Mouse (Mus musculus): ENCODE results near the gene Fcgbp. TPM values are rescaled to one million over a fixed set of nuclear protein-coding genes. Genes with fewer than 3 reads are reported as not detected.

The Fcgbp gene
- under 0.01 and 0.01 TPM in 2 replicates for polyA plus RNA-seq (2012; rRNA removed)

DNA sequence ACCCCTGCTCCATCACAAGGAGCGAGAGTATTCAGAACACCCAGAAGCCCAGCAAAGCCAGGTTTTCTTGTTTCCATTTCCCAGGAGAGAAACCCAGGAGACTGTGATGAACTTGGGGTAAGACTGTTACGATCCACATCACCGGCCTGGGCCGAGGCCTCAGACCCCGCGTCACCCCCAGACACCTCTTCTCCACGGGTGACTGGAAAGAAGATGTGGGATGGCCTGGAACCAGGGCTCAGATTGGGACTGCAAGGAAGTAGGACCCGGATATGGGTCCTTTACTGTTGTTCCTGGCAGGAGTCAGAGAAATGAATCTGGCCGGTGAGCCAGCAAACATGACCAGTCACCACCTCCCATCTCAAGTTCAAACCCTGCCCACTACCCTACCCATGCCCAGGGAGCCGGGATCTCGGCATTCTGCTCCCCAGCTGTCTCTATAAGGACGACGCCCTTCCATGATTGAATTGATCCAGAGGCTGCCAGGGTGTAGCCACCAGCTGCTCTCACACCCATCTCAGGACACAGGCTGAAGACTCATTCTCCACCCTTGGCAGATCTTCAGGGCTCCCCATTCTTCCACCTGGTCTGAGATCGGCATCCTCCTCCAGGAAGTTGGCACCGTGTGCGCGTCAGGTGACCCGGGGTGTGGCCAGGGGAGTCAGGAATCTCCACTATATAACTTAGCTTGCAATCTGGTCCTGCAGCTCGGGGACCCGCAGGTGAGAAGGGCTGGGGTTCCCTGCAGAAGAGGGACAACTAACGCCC lies at the start of gene Fcgbp:
TSS of gene Fcgbp (plus strand) at position 706 of the 768 bp plus-strand sequence.

DNA sequence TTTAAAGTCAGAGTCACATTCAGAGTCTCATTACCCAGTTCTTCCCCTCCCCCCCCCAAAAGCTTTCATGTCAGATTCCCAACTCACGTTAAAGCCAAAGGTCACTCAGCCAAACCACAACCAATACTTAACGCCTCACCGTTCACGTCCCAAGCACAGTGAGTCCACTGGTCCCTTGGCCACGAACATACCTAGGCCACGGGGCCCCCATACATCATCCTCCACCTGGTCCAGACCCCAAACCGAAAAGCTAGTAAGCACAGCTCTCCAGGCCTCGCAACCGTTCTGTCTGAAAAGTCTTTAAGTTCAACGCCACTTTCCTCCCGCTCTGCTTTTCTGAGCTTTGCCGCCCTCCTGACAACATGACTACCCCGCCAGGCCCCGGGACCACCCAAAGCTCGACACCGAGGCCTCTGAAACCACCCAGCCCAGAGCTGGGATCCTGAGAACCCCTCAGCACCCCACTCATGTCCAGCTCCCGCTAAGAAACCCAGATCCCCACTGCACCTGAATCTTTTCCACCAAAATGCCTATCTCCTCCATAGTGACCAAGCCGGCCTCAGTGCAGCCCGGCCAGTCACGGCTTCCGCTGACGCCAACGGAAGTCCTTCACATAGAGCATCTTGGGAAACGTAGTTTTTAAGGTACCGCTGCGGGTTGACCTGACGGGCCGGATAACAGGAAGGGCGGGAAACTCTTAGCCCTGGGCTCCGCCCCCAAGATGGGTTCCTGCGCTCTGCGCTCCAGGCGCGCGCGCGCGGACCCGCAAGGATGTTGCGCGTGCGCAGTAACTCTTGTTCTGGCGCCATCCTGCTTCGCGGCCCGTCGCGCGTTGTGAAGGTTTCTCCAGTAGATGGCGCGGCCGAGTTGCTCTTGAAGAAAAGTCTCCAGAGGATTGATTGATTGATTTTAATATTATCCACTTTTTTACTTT lies 21.3 kb upstream of the Fcgbp start, which contains the start of gene Psmc4:
TSS of gene Psmc4 (minus strand) at position 626 of the 934 bp plus-strand sequence.

DNA sequence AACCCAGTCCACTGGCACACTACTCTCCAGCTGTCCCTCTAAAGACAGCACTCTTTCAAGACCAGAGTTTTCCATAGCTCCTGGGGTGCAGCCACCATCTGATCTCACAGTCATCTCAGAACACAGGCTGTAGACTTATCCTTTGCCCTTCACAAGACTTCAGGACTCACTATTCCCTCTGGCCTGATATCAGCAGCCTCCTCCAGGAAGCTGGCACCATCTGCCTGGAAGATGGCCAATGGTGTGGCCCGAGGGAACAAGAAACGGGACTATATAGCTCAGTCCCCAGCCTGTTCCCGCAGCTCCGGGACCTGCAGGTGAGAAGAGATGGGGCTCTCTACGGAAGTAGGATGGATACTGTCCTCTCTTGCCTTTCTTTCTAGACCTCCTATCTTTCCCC lies 58.1 kb downstream of the Fcgbp start, which contains the start of gene 9530053A07Rik:
TSS of gene 9530053A07Rik (plus strand) at position 301 of the 400 bp plus-strand sequence.

DNA sequence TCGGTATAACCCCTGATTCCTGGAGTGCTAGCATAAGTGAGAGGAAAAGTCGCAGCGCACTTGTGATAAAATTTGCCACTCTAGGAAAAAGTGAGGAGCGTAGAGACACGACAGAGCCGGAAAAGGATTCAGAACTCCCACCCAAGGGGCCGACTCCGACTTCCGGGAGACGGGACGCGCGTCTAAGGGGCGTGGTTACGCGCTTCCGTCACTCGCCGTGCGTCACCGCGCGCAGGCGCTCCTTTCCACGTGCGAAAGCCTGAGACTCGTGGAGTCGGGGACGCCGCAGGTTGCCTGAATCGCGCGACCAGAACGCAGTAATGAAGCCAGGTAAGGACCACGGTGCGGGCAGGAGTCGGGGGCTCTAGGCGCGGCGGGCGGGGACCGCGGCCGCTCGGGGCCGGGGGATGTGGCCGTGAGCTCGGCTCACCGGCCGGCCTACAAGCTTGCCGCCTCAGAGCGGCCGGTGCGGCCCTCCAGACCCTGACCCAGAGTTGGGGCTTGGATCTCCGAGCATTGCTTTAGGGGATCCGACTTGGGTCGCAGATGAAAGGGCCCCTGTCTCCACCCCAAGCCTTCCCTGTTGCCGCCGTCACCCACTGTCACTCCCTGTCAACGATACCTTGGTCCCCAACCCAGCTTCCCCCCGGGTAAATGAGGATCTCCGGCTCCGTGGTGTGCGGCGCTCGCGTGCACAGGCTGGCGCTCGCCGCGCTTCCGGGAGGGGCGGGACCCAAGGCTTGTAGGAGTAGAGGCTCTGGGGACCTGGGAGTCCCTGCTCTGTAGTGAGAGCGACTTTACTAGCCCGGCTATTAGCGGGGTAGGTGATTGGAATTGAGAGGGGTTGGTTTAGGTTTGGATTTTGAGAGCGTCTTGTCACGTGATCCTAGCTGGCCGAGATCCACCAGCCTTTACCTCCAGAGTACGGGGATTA lies 98.7 kb downstream of the Fcgbp start, which contains the start of gene Fbl:
TSS of gene Fbl (plus strand) at position 222 of the 934 bp plus-strand sequence.

Other genes starting within 250 kb of the Fcgbp start
- gene Zfp59, start 232.6 kb upstream of the Fcgbp start, polyA plus RNA-seq (2012; rRNA removed), result 0.80 and 0.95 TPM in 2 replicates
- 0.67 and 0.69 TPM in 2 replicates for gene Zfp607a, start 213.7 kb upstream of the Fcgbp start, polyA plus RNA-seq (2012; rRNA removed)
- 0.49 and 0.51 TPM in 2 replicates for gene Zfp974, start 141.8 kb upstream of the Fcgbp start, polyA plus RNA-seq (2012; rRNA removed)
- gene Zfp780b, start 92.1 kb upstream of the Fcgbp start, polyA plus RNA-seq (2012; rRNA removed), result 1.5 and 1.6 TPM in 2 replicates
- gene Zfp850, start 57.1 kb upstream of the Fcgbp start, polyA plus RNA-seq (2012; rRNA removed), result 0.97 and 0.99 TPM in 2 replicates
- gene Psmc4, start 21.1 kb upstream of the Fcgbp start, polyA plus RNA-seq (2012; rRNA removed), result 92.8 and 103 TPM in 2 replicates
- gene 9530053A07Rik, start 58.2 kb downstream of the Fcgbp start, polyA plus RNA-seq (2012; rRNA removed), result not detected in 2 replicates
- gene Fbl, start 98.5 kb downstream of the Fcgbp start, polyA plus RNA-seq (2012; rRNA removed), result 230 and 235 TPM in 2 replicates
- gene Dyrk1b, start 108.2 kb downstream of the Fcgbp start, polyA plus RNA-seq (2012; rRNA removed), result 2.2 and 2.4 TPM in 2 replicates
- gene Eid2, start 196.6 kb downstream of the Fcgbp start, polyA plus RNA-seq (2012; rRNA removed), result 2.3 and 2.6 TPM in 2 replicates
- gene Eid2b, start 206.5 kb downstream of the Fcgbp start, polyA plus RNA-seq (2012; rRNA removed), result 1.6 and 1.8 TPM in 2 replicates
- not detected in 2 replicates for gene Selenov, start 219.9 kb downstream of the Fcgbp start, polyA plus RNA-seq (2012; rRNA removed)
- gene Dll3, start 231.0 kb downstream of the Fcgbp start, polyA plus RNA-seq (2012; rRNA removed), result 0.02 and 0.06 TPM in 2 replicates
- 44.7 and 49.9 TPM in 2 replicates for gene Timm50, start 240.8 kb downstream of the Fcgbp start, polyA plus RNA-seq (2012; rRNA removed)